Mouse (Mus musculus): Measurements from ENCODE around the gene Pdss2. TPM values are rescaled to one million over a fixed set of nuclear protein-coding genes. Genes with fewer than 3 reads are reported as not detected.
A peak's percentile ranks its signal among the peaks of the same experiment; 100 is the strongest.

Gene Pdss2
- polyA plus RNA-seq, 1 experiment from 2014 or later = 15.1 TPM

DNA sequence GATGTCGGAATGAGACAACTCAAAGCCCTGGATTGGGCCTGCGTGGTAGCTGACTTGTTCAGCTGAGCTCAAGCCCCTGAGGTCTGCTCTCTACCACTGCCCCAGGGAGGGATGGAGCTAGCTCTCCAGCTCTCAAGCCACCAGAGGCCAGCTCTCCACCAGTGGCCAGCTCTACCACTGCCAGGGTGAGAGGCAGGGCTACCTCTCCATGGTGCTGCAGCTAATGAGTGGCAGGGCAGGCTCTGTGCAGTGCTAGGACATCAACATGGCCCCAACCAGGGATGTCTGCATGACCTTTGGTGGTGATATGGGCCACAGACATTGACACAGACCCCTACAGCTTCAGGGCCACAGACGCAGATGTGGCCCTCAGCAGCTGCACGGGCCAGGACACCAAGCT, 144.6 kb downstream of the Pdss2 start:
- no peak overlapping the region for H3K9ac ChIP-seq (ENCODE audit: low read length)
- no peak overlapping the region for H3K27ac ChIP-seq (ENCODE audit: low read depth, low read length)
- ATAC-seq (replicated peaks; ENCODE audit: low FRiP score) (no peak), DNase-seq (ENCODE audit: low spot score) (no peak)
- WGBS = 86% methylated on average over 4 of the region's 4 CpGs
- no peak overlapping the region for H3K4me2 ChIP-seq (ENCODE audit: low read depth, low read length, severe bottlenecking)
- no peaks in the 10 kb centered on the region for H3K27me3 ChIP-seq (ENCODE audit: control insufficient read depth, insufficient read depth, low read length)
- H3K4me3 ChIP-seq (ENCODE audit: low read depth, low read length) = no peak overlapping the region
- no peaks in the 10 kb centered on the region for H3K36me3 ChIP-seq (ENCODE audit: control insufficient read depth, insufficient read depth, low read length)
- H3K9me3 ChIP-seq (ENCODE audit: control insufficient read depth, low read length) = no peaks in the 10 kb centered on the region
- 0 out of 2 replicates have a peak, but pooled peaks cover 3% of the 10 kb centered on the region for H3K4me1 ChIP-seq (replicated peaks; ENCODE audit: control insufficient read depth, insufficient read depth, low read length)

DNA sequence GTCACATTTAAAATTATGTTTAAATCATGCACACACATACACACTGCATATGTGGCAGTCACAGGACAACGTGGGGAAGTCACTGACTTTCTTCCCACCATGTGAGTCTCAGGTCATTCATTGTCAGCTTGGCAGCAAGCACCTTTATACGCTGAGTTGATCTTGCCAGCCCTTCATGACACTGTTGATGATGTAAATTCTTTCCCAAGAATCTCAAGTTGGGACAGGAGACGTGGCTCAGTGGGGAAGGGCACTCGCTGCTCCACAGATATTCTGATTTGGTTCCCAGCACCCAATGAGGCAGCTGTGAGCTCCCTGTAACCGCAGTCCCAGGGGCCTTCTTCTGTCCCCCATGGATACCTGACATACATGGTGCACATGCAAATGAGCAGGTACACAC, 147.3 kb downstream of the Pdss2 start:
- Histone ChIP-seq H3K4me1 (replicated peaks; ENCODE audit: control insufficient read depth, insufficient read depth, low read length) (0 out of 2 replicates have a peak, but pooled peaks cover 3% of the 10 kb centered on the region), H3K9ac (ENCODE audit: low read length) (no peak overlapping the region), H3K4me2 (ENCODE audit: low read depth, low read length, severe bottlenecking) (no peak overlapping the region), H3K36me3 (ENCODE audit: control insufficient read depth, insufficient read depth, low read length) (no peaks in the 10 kb centered on the region), H3K9me3 (ENCODE audit: control insufficient read depth, low read length) (no peaks in the 10 kb centered on the region), H3K27ac (ENCODE audit: low read depth, low read length) (no peak overlapping the region), H3K27me3 (ENCODE audit: control insufficient read depth, insufficient read depth, low read length) (no peaks in the 10 kb centered on the region), H3K4me3 (ENCODE audit: low read depth, low read length) (no peak overlapping the region)
- DNase-seq (ENCODE audit: low spot score) (no peak), ATAC-seq (replicated peaks; ENCODE audit: low FRiP score) (no peak)
- 92% methylated on average over 5 of the region's 5 CpGs for WGBS

DNA sequence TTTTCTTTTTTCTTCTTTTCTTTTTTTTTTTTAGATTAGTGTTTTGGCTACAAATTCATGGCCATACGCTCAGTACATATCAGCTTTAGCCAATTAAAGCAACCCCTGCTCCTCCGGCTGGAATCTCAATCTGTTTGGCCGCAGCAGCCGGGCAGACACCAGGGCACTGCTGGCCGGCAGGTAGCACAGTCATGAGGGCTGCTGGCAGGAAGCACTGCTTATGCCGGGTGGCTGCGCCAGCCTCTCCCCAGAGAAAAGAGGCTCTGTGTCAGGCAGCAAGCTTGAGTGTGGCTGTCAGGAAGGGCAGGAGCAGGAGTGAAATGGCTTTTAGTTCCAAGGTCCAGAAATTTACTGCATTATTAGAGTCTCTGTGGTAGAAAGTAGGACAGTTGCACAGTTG, 151.0 kb downstream of the Pdss2 start:
- H3K27ac ChIP-seq (ENCODE audit: low read depth, low read length) = no peak overlapping the region
- no peak for DNase-seq (ENCODE audit: low spot score)
- 80% methylated on average over 7 of the region's 7 CpGs for WGBS
- no peak overlapping the region for H3K9ac ChIP-seq (ENCODE audit: low read length)
- no peak overlapping the region for H3K4me2 ChIP-seq (ENCODE audit: low read depth, low read length, severe bottlenecking)
- H3K36me3 ChIP-seq (ENCODE audit: control insufficient read depth, insufficient read depth, low read length) = no peaks in the 10 kb centered on the region
- no peak for ATAC-seq (replicated peaks; ENCODE audit: low FRiP score)
- H3K4me1 ChIP-seq (replicated peaks; ENCODE audit: control insufficient read depth, insufficient read depth, low read length) = no peaks in the 10 kb centered on the region
- H3K27me3 ChIP-seq (ENCODE audit: control insufficient read depth, insufficient read depth, low read length) = no peaks in the 10 kb centered on the region
- no peaks in the 10 kb centered on the region for H3K9me3 ChIP-seq (ENCODE audit: control insufficient read depth, low read length)
- no peak overlapping the region for H3K4me3 ChIP-seq (ENCODE audit: low read depth, low read length)

- Histone ChIP-seq H3K27me3 (ENCODE audit: control insufficient read depth, insufficient read depth, low read length) (no peaks in the 10 kb centered on the region), H3K4me3 (ENCODE audit: low read depth, low read length) (no peak overlapping the region), H3K36me3 (ENCODE audit: control insufficient read depth, insufficient read depth, low read length) (no peaks in the 10 kb centered on the region), H3K4me1 (replicated peaks; ENCODE audit: control insufficient read depth, insufficient read depth, low read length) (no peaks in the 10 kb centered on the region), H3K4me2 (ENCODE audit: low read depth, low read length, severe bottlenecking) (no peak overlapping the region), H3K27ac (ENCODE audit: low read depth, low read length) (no peak overlapping the region), H3K9ac (ENCODE audit: low read length) (no peak overlapping the region), H3K9me3 (ENCODE audit: control insufficient read depth, low read length) (no peaks in the 10 kb centered on the region)
- ATAC-seq (replicated peaks; ENCODE audit: low FRiP score) = no peak
- no peak for DNase-seq (ENCODE audit: low spot score)
- 89% methylated on average over 9 of the region's 9 CpGs for WGBS
Observed at GRCm38 (mm10) chr10:43373035-43373434, 151.7 kb downstream of the Pdss2 start.

GRCm38 (mm10) chr10:43373666-43374065, 152.4 kb downstream of the Pdss2 start:
- Histone ChIP-seq H3K4me2 (ENCODE audit: low read depth, low read length, severe bottlenecking) (no peak overlapping the region), H3K27me3 (ENCODE audit: control insufficient read depth, insufficient read depth, low read length) (no peaks in the 10 kb centered on the region), H3K36me3 (ENCODE audit: control insufficient read depth, insufficient read depth, low read length) (no peaks in the 10 kb centered on the region), H3K9me3 (ENCODE audit: control insufficient read depth, low read length) (no peaks in the 10 kb centered on the region), H3K4me1 (replicated peaks; ENCODE audit: control insufficient read depth, insufficient read depth, low read length) (no peaks in the 10 kb centered on the region), H3K4me3 (ENCODE audit: low read depth, low read length) (no peak overlapping the region), H3K27ac (ENCODE audit: low read depth, low read length) (no peak overlapping the region), H3K9ac (ENCODE audit: low read length) (no peak overlapping the region)
- ATAC-seq (replicated peaks; ENCODE audit: low FRiP score) = no peak
- 93% methylated on average over 12 of the region's 12 CpGs for WGBS
- no peak for DNase-seq (ENCODE audit: low spot score)

DNA sequence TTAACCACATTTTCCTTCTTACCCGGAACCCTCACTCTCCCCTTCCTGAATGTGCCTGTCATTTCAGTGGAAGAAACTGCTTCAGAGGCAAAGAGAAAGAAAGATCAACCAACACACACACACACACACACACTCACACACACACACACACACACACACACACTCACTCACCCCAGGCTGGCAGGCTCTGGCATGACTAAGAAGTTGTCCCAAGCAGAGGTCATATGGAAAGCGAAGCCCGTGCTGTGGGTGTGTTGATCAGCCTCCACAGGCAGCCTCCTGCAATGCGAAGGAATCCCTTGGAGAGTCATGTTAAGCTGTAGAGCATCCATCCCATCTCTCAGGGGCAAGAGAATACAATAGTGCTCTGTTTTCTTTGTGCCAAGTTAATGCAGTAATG, 154.0 kb downstream of the Pdss2 start:
- Histone ChIP-seq H3K36me3 (ENCODE audit: control insufficient read depth, insufficient read depth, low read length) (no peaks in the 10 kb centered on the region), H3K27ac (ENCODE audit: low read depth, low read length) (no peak overlapping the region), H3K27me3 (ENCODE audit: control insufficient read depth, insufficient read depth, low read length) (no peaks in the 10 kb centered on the region), H3K4me2 (ENCODE audit: low read depth, low read length, severe bottlenecking) (no peak overlapping the region), H3K4me3 (ENCODE audit: low read depth, low read length) (no peak overlapping the region), H3K9ac (ENCODE audit: low read length) (no peak overlapping the region), H3K4me1 (replicated peaks; ENCODE audit: control insufficient read depth, insufficient read depth, low read length) (no peaks in the 10 kb centered on the region), H3K9me3 (ENCODE audit: control insufficient read depth, low read length) (no peaks in the 10 kb centered on the region)
- no peak for DNase-seq (ENCODE audit: low spot score)
- ATAC-seq (replicated peaks; ENCODE audit: low FRiP score) = no peak
- 76% methylated on average over 4 of the region's 4 CpGs for WGBS

GRCm38 (mm10) chr10:43376749-43377148, 155.5 kb downstream of the Pdss2 start:
- no peak for ATAC-seq (replicated peaks; ENCODE audit: low FRiP score)
- Histone ChIP-seq H3K4me3 (ENCODE audit: low read depth, low read length) (no peak overlapping the region), H3K4me1 (replicated peaks; ENCODE audit: control insufficient read depth, insufficient read depth, low read length) (no peaks in the 10 kb centered on the region), H3K27ac (ENCODE audit: low read depth, low read length) (no peak overlapping the region), H3K36me3 (ENCODE audit: control insufficient read depth, insufficient read depth, low read length) (no peaks in the 10 kb centered on the region), H3K4me2 (ENCODE audit: low read depth, low read length, severe bottlenecking) (no peak overlapping the region), H3K9me3 (ENCODE audit: control insufficient read depth, low read length) (no peaks in the 10 kb centered on the region), H3K27me3 (ENCODE audit: control insufficient read depth, insufficient read depth, low read length) (no peaks in the 10 kb centered on the region), H3K9ac (ENCODE audit: low read length) (no peak overlapping the region)
- DNase-seq (ENCODE audit: low spot score) = no peak
- WGBS = 84% methylated on average over 8 of the region's 8 CpGs

DNA sequence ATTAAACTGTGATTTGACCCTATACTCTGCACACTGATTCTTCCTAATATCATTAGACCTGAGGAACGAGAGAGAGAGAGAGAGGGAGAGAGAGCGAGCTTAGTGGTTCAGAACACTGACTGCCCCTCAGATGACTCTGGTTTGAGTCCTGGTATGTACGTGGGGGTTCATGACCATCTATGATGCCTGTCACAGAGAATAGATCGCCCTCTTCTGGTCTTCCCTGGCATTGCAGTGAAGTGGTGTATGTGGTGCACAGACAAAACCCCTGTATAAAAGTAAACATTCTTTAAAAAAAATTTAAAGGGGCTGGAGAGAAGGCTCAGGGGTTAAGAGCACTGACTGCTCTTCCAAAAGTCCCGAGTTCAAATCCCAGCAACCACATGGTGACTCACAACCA, 157.0 kb downstream of the Pdss2 start:
- 43% methylated on average over 5 of the region's 5 CpGs for WGBS
- Histone ChIP-seq H3K27me3 (ENCODE audit: control insufficient read depth, insufficient read depth, low read length) (no peaks in the 10 kb centered on the region), H3K4me1 (replicated peaks; ENCODE audit: control insufficient read depth, insufficient read depth, low read length) (no peaks in the 10 kb centered on the region), H3K4me2 (ENCODE audit: low read depth, low read length, severe bottlenecking) (no peak overlapping the region), H3K27ac (ENCODE audit: low read depth, low read length) (no peak overlapping the region), H3K9ac (ENCODE audit: low read length) (no peak overlapping the region), H3K36me3 (ENCODE audit: control insufficient read depth, insufficient read depth, low read length) (no peaks in the 10 kb centered on the region), H3K4me3 (ENCODE audit: low read depth, low read length) (no peak overlapping the region), H3K9me3 (ENCODE audit: control insufficient read depth, low read length) (no peaks in the 10 kb centered on the region)
- DNase-seq (ENCODE audit: low spot score) = peak; percentile 82
- no peak for ATAC-seq (replicated peaks; ENCODE audit: low FRiP score)

DNA sequence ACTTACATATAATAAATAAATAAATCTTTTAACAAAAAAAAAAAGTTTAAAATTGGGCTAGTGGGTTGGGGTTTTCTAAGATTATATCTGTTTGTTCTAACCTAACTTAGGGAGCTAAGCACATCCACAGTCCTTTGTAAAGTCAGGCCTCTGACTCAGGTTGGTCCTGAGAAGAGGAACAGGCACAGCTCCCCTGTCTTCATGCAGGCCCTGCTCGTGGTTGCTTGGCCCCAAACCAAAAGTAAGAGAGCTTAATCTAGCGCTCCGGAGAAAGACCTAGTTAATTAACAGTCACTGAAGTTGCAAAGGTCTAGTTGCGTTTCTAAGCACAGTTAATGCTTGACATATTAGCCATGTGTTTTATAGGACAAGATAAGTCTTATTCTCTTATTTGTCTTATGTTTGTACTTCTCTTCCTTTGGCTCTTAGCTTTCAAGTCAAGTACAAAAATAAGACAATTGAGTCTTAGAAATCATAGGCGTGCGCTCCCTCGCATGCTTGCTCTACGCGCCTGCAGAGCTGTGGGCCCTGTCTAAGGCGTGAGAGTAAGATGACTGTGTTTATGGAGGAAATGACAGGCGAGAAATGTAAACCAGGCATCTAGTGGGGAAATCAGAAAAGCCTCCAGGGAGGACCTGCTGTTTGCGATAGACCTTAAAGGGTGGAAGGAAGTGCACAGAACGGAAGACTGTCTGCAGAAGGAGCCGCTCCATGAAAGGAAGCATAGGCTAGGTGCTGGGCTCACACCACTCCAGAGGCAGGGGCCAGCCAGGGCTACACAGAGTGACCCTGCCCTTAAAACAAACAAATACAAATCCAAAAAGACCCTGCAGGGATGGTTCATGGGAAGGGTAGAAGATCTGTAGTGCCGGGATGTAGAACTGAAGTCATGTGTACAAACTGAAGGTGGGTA, 157.7 kb downstream of the Pdss2 start:
- H3K9ac ChIP-seq (ENCODE audit: low read length) = no peak overlapping the region
- H3K4me2 ChIP-seq (ENCODE audit: low read depth, low read length, severe bottlenecking) = no peak overlapping the region
- H3K4me3 ChIP-seq (ENCODE audit: low read depth, low read length) = no peak overlapping the region
- H3K36me3 ChIP-seq (ENCODE audit: control insufficient read depth, insufficient read depth, low read length) = no peaks in the 10 kb centered on the region
- no peaks in the 10 kb centered on the region for H3K9me3 ChIP-seq (ENCODE audit: control insufficient read depth, low read length)
- DNase-seq (ENCODE audit: low spot score) = no peak
- H3K27ac ChIP-seq (ENCODE audit: low read depth, low read length) = no peak overlapping the region
- H3K4me1 ChIP-seq (replicated peaks; ENCODE audit: control insufficient read depth, insufficient read depth, low read length) = no peaks in the 10 kb centered on the region
- 86% methylated on average over 15 of the region's 15 CpGs for WGBS
- H3K27me3 ChIP-seq (ENCODE audit: control insufficient read depth, insufficient read depth, low read length) = no peaks in the 10 kb centered on the region
- ATAC-seq (replicated peaks; ENCODE audit: low FRiP score) = no peak
